Mouse (Mus musculus) small intestine, adult 2 months (tissue): ENCODE data around the gene Csde1.

Source experiments
- CTCF ChIP-seq: fragments of 200-500 bp; IDR thresholded peaks from 2 replicates; pipeline ENCODE4 v1.5.1; 2012; ENCODE audit warnings: low read depth, mild to moderate bottlenecking, control low read depth, inconsistent platforms, low read length, moderate library complexity, mixed read lengths; ENCODE audit not compliant: insufficient replicate concordance, insufficient read length; ENCODE audit errors: extremely low read depth
- POLR2A ChIP-seq: fragments of 200-500 bp; IDR thresholded peaks from 2 replicates; pipeline ENCODE4 v1.6.1; 2012; ENCODE audit warnings: low read depth, mild to moderate bottlenecking, control low read depth, inconsistent platforms, low read length, moderate library complexity

- TF ChIP-seq POLR2A (no peak), CTCF (no peak)
Observed at GRCm38 (mm10) chr3:103066927-103067326, 46.7 kb downstream of the Csde1 start.
